Comparison of ENCODE assay signal across 11 mouse cellular contexts in the genomic region with DNA sequence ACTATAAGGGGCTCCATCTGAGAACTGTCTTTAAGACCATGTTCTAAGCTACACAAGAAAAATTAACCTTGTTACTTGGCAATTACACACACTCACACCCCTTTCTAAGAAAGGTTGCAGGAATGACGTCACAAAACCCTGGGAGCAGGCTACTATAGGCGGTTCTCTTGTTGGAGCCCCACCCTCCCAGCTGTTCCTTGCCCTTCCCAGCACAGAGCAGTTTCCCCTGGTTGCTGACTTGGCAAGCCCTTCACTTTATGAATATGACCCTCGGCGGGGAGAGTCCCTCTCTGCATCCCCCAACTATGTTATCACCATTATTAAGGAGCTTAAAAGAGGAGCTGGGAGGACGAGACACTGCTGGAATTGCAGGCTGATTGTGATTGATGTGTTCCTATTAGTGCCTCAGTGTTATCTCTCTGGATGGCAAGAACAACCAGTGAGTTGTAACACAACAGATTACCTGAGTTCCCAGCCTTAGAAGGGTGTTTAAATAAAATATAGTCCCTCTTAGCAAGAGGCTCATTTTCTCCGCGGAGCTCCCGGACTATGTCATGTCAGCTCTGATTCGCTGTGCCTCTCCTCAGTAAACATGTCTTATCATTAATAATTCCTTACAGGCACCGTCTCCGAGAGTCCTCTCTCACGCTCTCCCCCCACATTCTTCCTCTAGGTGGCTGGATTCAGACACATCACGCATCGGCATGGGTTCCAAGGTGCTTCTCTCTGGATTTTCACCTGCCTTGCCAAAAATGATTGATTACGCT.
DNase-seq lines count a peak whose midpoint lies in the region; ATAC-seq and TF ChIP-seq lines count a peak whose summit lies in the region.
"Had no signal": no experiment of that assay in that cellular context is flagged by ENCODE, and none has a peak within 500 bp of the region (broad histone marks: within the 10 kb centered on the region; RNA-seq: fewer than 3 reads in every experiment).

No protein-coding gene starts in this region.

- no peak overlapping the region for H3K9ac ChIP-seq in embryonic facial prominence, embryonic 11.5 days (replicated peaks; ENCODE audit: low read length)
- no peak overlapping the region for H3K9ac ChIP-seq in lung, postnatal 0 days (replicated peaks; ENCODE audit: low read depth)
- no peak overlapping the region; the same call in 1 of the 2 replicates for H3K9ac ChIP-seq in midbrain, embryonic 14.5 days (replicated peaks; ENCODE audit: low read length)
- no peak overlapping the region for H3K9ac ChIP-seq in forebrain, embryonic 16.5 days (replicated peaks; ENCODE audit: low read depth, low read length)

- TF ChIP-seq CTCF in lung, postnatal 0 days (IDR thresholded peaks at IDR 0.05) = no peak

- H3K4me3 ChIP-seq in embryonic facial prominence, embryonic 11.5 days (ENCODE audit: low read depth, low read length) = no peak overlapping the region
- H3K4me3 ChIP-seq in embryonic facial prominence, embryonic 10.5 days = no peak overlapping the region
- no peak overlapping the region for H3K4me3 ChIP-seq in lung, postnatal 0 days (ENCODE audit: low read depth, low read length)
- no peak overlapping the region for H3K4me3 ChIP-seq in midbrain, embryonic 14.5 days (replicated peaks; ENCODE audit: low read depth, low read length)
- no peak overlapping the region for H3K4me3 ChIP-seq in forebrain, embryonic 16.5 days (replicated peaks; ENCODE audit: low read length)

- WGBS in embryonic facial prominence, embryonic 11.5 days = 78% methylated on average over 15 of the region's 15 CpGs
- 80% methylated on average over 15 of the region's 15 CpGs for WGBS in embryonic facial prominence, embryonic 10.5 days
- 18% methylated on average over 15 of the region's 15 CpGs for WGBS in lung, postnatal 0 days
- WGBS in midbrain, embryonic 14.5 days = 58% methylated on average over 15 of the region's 15 CpGs
- WGBS in forebrain, embryonic 16.5 days = 80% methylated on average over 15 of the region's 15 CpGs

- H3K9me3 ChIP-seq in embryonic facial prominence, embryonic 11.5 days (replicated peaks; ENCODE audit: control insufficient read depth, low read length) = no peaks in the 10 kb centered on the region
- no peaks in the 10 kb centered on the region for H3K9me3 ChIP-seq in embryonic facial prominence, embryonic 10.5 days
- no peaks in the 10 kb centered on the region for H3K9me3 ChIP-seq in lung, postnatal 0 days (ENCODE audit: low read length)
- H3K9me3 ChIP-seq in midbrain, embryonic 14.5 days (ENCODE audit: control insufficient read depth, low read length) = no peaks in the 10 kb centered on the region
- H3K9me3 ChIP-seq in forebrain, embryonic 16.5 days (ENCODE audit: control insufficient read depth, low read length) = no peaks in the 10 kb centered on the region

- H3K4me1 ChIP-seq in embryonic facial prominence, embryonic 11.5 days (ENCODE audit: control insufficient read depth, insufficient read depth, low read length) = no peaks in the 10 kb centered on the region
- H3K4me1 ChIP-seq in embryonic facial prominence, embryonic 10.5 days = no peaks in the 10 kb centered on the region
- no peaks in the 10 kb centered on the region for H3K4me1 ChIP-seq in lung, postnatal 0 days (ENCODE audit: insufficient read depth, low read depth, low read length)
- H3K4me1 ChIP-seq in midbrain, embryonic 14.5 days (ENCODE audit: control insufficient read depth, insufficient read depth, low read length) = no peaks in the 10 kb centered on the region
- H3K4me1 ChIP-seq in forebrain, embryonic 16.5 days (replicated peaks; ENCODE audit: control insufficient read depth, insufficient read depth, low read length) = no peaks in the 10 kb centered on the region

- H3K27ac ChIP-seq in embryonic facial prominence, embryonic 11.5 days (replicated peaks; ENCODE audit: low read depth, low read length) = no peak overlapping the region
- H3K27ac ChIP-seq in embryonic facial prominence, embryonic 10.5 days (replicated peaks) = no peak overlapping the region
- H3K27ac ChIP-seq in lung, postnatal 0 days (ENCODE audit: low read length) = no peak overlapping the region
- no peak overlapping the region for H3K27ac ChIP-seq in midbrain, embryonic 14.5 days (replicated peaks; ENCODE audit: low read depth, low read length)
- H3K27ac ChIP-seq in forebrain, embryonic 16.5 days (ENCODE audit: low read length) = no peak overlapping the region

- no peak overlapping the region for H3K4me2 ChIP-seq in embryonic facial prominence, embryonic 11.5 days (ENCODE audit: low read depth, low read length)
- no peak overlapping the region for H3K4me2 ChIP-seq in lung, postnatal 0 days (replicated peaks; ENCODE audit: low read depth, low read length)
- H3K4me2 ChIP-seq in midbrain, embryonic 14.5 days (ENCODE audit: low read length) = peak overlapping the region; percentile 24
- no peak overlapping the region for H3K4me2 ChIP-seq in forebrain, embryonic 16.5 days (ENCODE audit: low read length)

- 0 out of 2 replicates have a peak, but pooled peaks have one; percentile 42 for ATAC-seq in embryonic facial prominence, embryonic 11.5 days (replicated peaks; ENCODE audit: insufficient number of reproducible peaks, low FRiP score, low TSS enrichment, low read depth)
- ATAC-seq in lung, postnatal 0 days = no peak; the same call in 1 of the 2 replicates
- 0 out of 2 replicates have a peak, but pooled peaks have one; percentile 41 for ATAC-seq in midbrain, embryonic 14.5 days (ENCODE audit: low FRiP score, low TSS enrichment)
- no peak for ATAC-seq in forebrain, embryonic 16.5 days

- no peaks in the 10 kb centered on the region for H3K27me3 ChIP-seq in embryonic facial prominence, embryonic 11.5 days (ENCODE audit: control insufficient read depth, insufficient read depth, low read length)
- no peaks in the 10 kb centered on the region for H3K27me3 ChIP-seq in embryonic facial prominence, embryonic 10.5 days (replicated peaks; ENCODE audit: low read depth, poor library complexity, severe bottlenecking)
- H3K27me3 ChIP-seq in lung, postnatal 0 days (replicated peaks; ENCODE audit: insufficient read depth, low read length) = no peaks in the 10 kb centered on the region
- H3K27me3 ChIP-seq in midbrain, embryonic 14.5 days (ENCODE audit: control insufficient read depth, insufficient read depth, low read length) = no peaks in the 10 kb centered on the region
- no peaks in the 10 kb centered on the region for H3K27me3 ChIP-seq in forebrain, embryonic 16.5 days (replicated peaks; ENCODE audit: control insufficient read depth, insufficient read depth, low read length)

- H3K36me3 ChIP-seq in embryonic facial prominence, embryonic 11.5 days (replicated peaks; ENCODE audit: control insufficient read depth, insufficient read depth, low read depth, low read length) = no peaks in the 10 kb centered on the region
- no peaks in the 10 kb centered on the region for H3K36me3 ChIP-seq in embryonic facial prominence, embryonic 10.5 days (replicated peaks)
- no peaks in the 10 kb centered on the region for H3K36me3 ChIP-seq in lung, postnatal 0 days (ENCODE audit: insufficient read depth, low read length)
- H3K36me3 ChIP-seq in midbrain, embryonic 14.5 days (ENCODE audit: control insufficient read depth, insufficient read depth, low read length) = no peaks in the 10 kb centered on the region
- no peaks in the 10 kb centered on the region for H3K36me3 ChIP-seq in forebrain, embryonic 16.5 days (ENCODE audit: control insufficient read depth, insufficient read depth)

- no peak for DNase-seq in embryonic facial prominence, embryonic 11.5 days (ENCODE audit: low spot score)
- DNase-seq in embryonic facial prominence, embryonic 10.5 days (ENCODE audit: low spot score) = no peak
- DNase-seq in lung, postnatal 0 days (ENCODE audit: low spot score) = peak; percentile 20
- DNase-seq in lung, postnatal 25 days (ENCODE audit: low spot score) = no peak
- peak; percentile 47 for DNase-seq in midbrain, embryonic 14.5 days
- no peak for DNase-seq in spleen, postnatal 10 days (ENCODE audit: low spot score in 2 of 2)
- no peak for DNase-seq in thymus, postnatal 10 days (ENCODE audit: low spot score in 2 of 2)
- DNase-seq: adrenal gland, adult 2 months; kidney, postnatal 14 days; thymus, postnatal 14 days had no signal

- no peak for TF ChIP-seq EP300 in lung, postnatal 0 days (IDR thresholded peaks at IDR 0.05)

Comparison
In these comparisons a context has a peak if more than half of its experiments do, and no peak if none do; other contexts are left out.
1. DNase-seq: peak in lung, postnatal 0 days (single experiment) and midbrain, embryonic 14.5 days (single experiment); none in embryonic facial prominence, embryonic 11.5 days (single experiment), embryonic facial prominence, embryonic 10.5 days (single experiment), lung, postnatal 25 days (single experiment), spleen, postnatal 10 days (0 of 2) and thymus, postnatal 10 days (0 of 2).
2. ATAC-seq: peak in embryonic facial prominence, embryonic 11.5 days (single experiment) and midbrain, embryonic 14.5 days (single experiment); none in lung, postnatal 0 days (single experiment) and forebrain, embryonic 16.5 days (single experiment).